ENCODE assay signal across 9 mouse cellular contexts in the genomic region with DNA sequence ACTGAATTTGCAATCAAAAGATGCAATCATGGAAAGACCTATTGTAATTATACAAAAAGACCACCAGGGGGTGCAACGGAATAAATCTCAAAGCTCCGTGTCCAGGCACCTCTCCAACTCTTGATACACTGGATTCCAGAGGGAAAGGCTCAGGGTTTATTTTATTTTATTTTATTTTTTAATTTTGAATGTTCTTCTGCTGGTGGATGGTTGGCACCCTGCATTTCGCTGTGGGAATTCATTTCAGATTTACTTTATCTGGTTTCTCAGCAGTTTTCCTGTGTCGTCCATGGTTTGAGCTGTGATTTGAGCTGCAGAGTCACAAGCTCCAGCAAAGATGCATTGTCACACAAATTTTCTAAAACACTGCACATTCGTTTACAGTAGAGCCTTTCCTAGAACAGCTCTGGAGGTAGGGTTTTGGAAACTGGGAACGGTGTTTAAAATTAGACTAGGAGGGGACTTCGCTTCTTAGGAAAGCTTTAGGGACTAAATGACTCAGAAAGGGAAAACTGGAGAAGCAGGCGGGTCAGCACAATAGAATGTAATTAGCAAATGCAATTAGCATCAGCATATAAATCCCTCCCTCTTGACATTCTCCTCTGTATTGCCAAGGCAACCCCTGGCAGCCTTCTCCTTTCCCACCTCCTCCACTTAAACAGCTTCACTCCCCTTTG. TPM values are rescaled to one million over a fixed set of nuclear protein-coding genes. Genes with fewer than 3 reads are reported as not detected.
DNase-seq lines count a peak whose midpoint lies in the region; ATAC-seq and TF ChIP-seq lines count a peak whose summit lies in the region.
"Had no signal": no experiment of that assay in that cellular context is flagged by ENCODE, and none has a peak within 500 bp of the region (broad histone marks: within the 10 kb centered on the region; RNA-seq: fewer than 3 reads in every experiment).

No protein-coding gene starts in this region.

- peak; percentile 42; the same call in 1 of the 2 replicates for TF ChIP-seq CTCF in cerebellum, adult 2 months (IDR thresholded peaks at IDR 0.05; ENCODE audit: borderline replicate concordance, insufficient read depth, low read depth, low read length)

- 20% methylated on average over 8 of the region's 8 CpGs for WGBS in cerebellum, adult 2 months
- 18% methylated on average over 8 of the region's 8 CpGs for WGBS in intestine, embryonic 16.5 days
- WGBS in limb, embryonic 13.5 days, result 14% methylated on average over 8 of the region's 8 CpGs

- H3K27ac ChIP-seq in cerebellum, adult 2 months (ENCODE audit: insufficient read depth, low read length), result no peak overlapping the region
- no peak overlapping the region for H3K27ac ChIP-seq in intestine, embryonic 16.5 days (ENCODE audit: low read length)
- no peak overlapping the region for H3K27ac ChIP-seq in limb, embryonic 13.5 days

- 0 out of 2 replicates have a peak, but pooled peaks cover 3% of the 10 kb centered on the region for H3K4me1 ChIP-seq in cerebellum, adult 2 months (ENCODE audit: control insufficient read depth, insufficient read depth, low read length)
- no peaks in the 10 kb centered on the region for H3K4me1 ChIP-seq in intestine, embryonic 16.5 days (ENCODE audit: control insufficient read depth, insufficient read depth, low read length)
- H3K4me1 ChIP-seq in limb, embryonic 13.5 days, result no peaks in the 10 kb centered on the region
- H3K4me1 ChIP-seq: megakaryocyte, embryonic 14.5 days had no signal

- no peak overlapping the region for H3K9ac ChIP-seq in intestine, embryonic 16.5 days (ENCODE audit: low read depth, low read length)
- H3K9ac ChIP-seq in limb, embryonic 13.5 days, result no peak overlapping the region

- TF ChIP-seq POLR2A in cerebellum, adult 2 months (IDR thresholded peaks at IDR 0.05; ENCODE audit: borderline replicate concordance, insufficient read depth, low read length), result no peak

- DNase-seq in gastrocnemius, adult 18-20 months (ENCODE audit: low spot score), result peak; percentile 29
- DNase-seq in gastrocnemius, postnatal 25 days, result no peak
- DNase-seq in cerebellum, adult 2 months, result peak; percentile 19 to 41
- peak; percentile 56 for DNase-seq in forelimb bud, embryonic 11.5 days (ENCODE audit: low read depth, low spot score)
- DNase-seq in retina, postnatal 7 days (ENCODE audit: low read depth, low spot score), result peak; percentile 43
- no peak for DNase-seq in ovary, postnatal 36 days (ENCODE audit: low spot score)

- no peaks in the 10 kb centered on the region for H3K36me3 ChIP-seq in intestine, embryonic 16.5 days (ENCODE audit: control insufficient read depth, insufficient read depth, low read length)
- H3K36me3 ChIP-seq in limb, embryonic 13.5 days, result no peaks in the 10 kb centered on the region

- H3K4me3 ChIP-seq in cerebellum, adult 2 months (replicated peaks; ENCODE audit: insufficient read depth, low read depth, low read length), result no peak overlapping the region
- no peak overlapping the region for H3K4me3 ChIP-seq in intestine, embryonic 16.5 days (ENCODE audit: low read length)
- H3K4me3 ChIP-seq in limb, embryonic 13.5 days, result peak overlapping the region; percentile 17; the same call in 1 of the 2 replicates
- H3K4me3 ChIP-seq: megakaryocyte, embryonic 14.5 days had no signal

- no peaks in the 10 kb centered on the region for H3K27me3 ChIP-seq in cerebellum, adult 2 months (ENCODE audit: control insufficient read depth, insufficient read depth, low read length)
- no peaks in the 10 kb centered on the region for H3K27me3 ChIP-seq in intestine, embryonic 16.5 days (replicated peaks; ENCODE audit: control insufficient read depth, insufficient read depth, low read length)
- no peaks in the 10 kb centered on the region for H3K27me3 ChIP-seq in limb, embryonic 13.5 days
- H3K27me3 ChIP-seq: megakaryocyte, embryonic 14.5 days had no signal

- H3K9me3 ChIP-seq in intestine, embryonic 16.5 days (ENCODE audit: control insufficient read depth, low read length), result no peaks in the 10 kb centered on the region
- H3K9me3 ChIP-seq in limb, embryonic 13.5 days, result no peaks in the 10 kb centered on the region
- H3K9me3 ChIP-seq: megakaryocyte, embryonic 14.5 days had no signal

- H3K4me2 ChIP-seq in intestine, embryonic 16.5 days (ENCODE audit: low read depth, low read length), result peak overlapping the region; percentile 32; the same call in 1 of the 2 replicates
- peak overlapping the region; percentile 48 for H3K4me2 ChIP-seq in limb, embryonic 13.5 days (replicated peaks)

- peak; percentile 46; the same call in 1 of the 2 replicates for ATAC-seq in intestine, embryonic 16.5 days
- ATAC-seq in limb, embryonic 13.5 days (ENCODE audit: low FRiP score, low read depth), result no peak

RNA-seq across cellular contexts. Expression of gene Dgkb, which starts 43.7 kb away (rescaled TPM):
- total RNA-seq in gastrocnemius, adult 18-20 months (2021), result 1 to 10 TPM in 1 of 2 experiments, under 1 TPM in 1; 0.50 to 1.1 TPM
- under 1 TPM; 0.83 to 0.90 TPM for total RNA-seq in gastrocnemius, postnatal 25 days (2021)
- 12.6 and 13.4 TPM in 2 replicates for polyA plus RNA-seq in cerebellum, adult 2 months (2012; rRNA removed)
- polyA plus RNA-seq in intestine, embryonic 16.5 days (2015; fragmentation: Nextera tagmentation; extraction: Ambion mirVana), result 5.2 and 5.4 TPM in 2 replicates
- 0.77 and 1.0 TPM in 2 replicates for polyA plus RNA-seq in limb, embryonic 13.5 days (2015; fragmentation: Nextera tagmentation; extraction: Ambion mirVana)

Comparison
In these comparisons a context has a peak if more than half of its experiments do, and no peak if none do; other contexts are left out.
1. DNase-seq: peak in gastrocnemius, adult 18-20 months (single experiment), cerebellum, adult 2 months (2 of 2), forelimb bud, embryonic 11.5 days (single experiment) and retina, postnatal 7 days (single experiment); none in gastrocnemius, postnatal 25 days (single experiment) and ovary, postnatal 36 days (single experiment).